Mouse (Mus musculus): ENCODE results near the gene Gpr88. TPM values are rescaled to one million over a fixed set of nuclear protein-coding genes. Genes with fewer than 3 reads are reported as not detected.

The Gpr88 gene
- polyA plus RNA-seq, 1 experiment, result 3.3 TPM

GRCm38 (mm10) chr3:116244476-116244875, 8.8 kb downstream of the Gpr88 start:
- Histone ChIP-seq H3K4me1 (ENCODE audit: control insufficient read depth, insufficient read depth, insufficient read length) (no peaks in the 10 kb centered on the region), H3K36me3 (ENCODE audit: control insufficient read depth, insufficient read depth, low read length) (no peaks in the 10 kb centered on the region), H3K27me3 (ENCODE audit: control insufficient read depth, insufficient read depth, low read length) (no peaks in the 10 kb centered on the region), H3K27ac (ENCODE audit: insufficient read depth, low read length) (no peak overlapping the region), H3K4me3 (ENCODE audit: extremely low read depth, insufficient read depth, insufficient read length) (no peak overlapping the region)
- 73% methylated on average over 6 of the region's 6 CpGs for WGBS
- DNase-seq (ENCODE audit: low read depth in 1 of 2, low spot score in 2 of 2), result no peak
- TF ChIP-seq CTCF (IDR thresholded peaks at IDR 0.05; ENCODE audit: extremely low read depth, insufficient read depth, insufficient read length, insufficient replicate concordance) (no peak), POLR2A (IDR thresholded peaks at IDR 0.05; ENCODE audit: low read depth, low read length) (no peak)

GRCm38 (mm10) chr3:116242685-116243084, 10.6 kb downstream of the Gpr88 start:
- Histone ChIP-seq H3K27ac (ENCODE audit: insufficient read depth, low read length) (no peak overlapping the region), H3K4me1 (ENCODE audit: control insufficient read depth, insufficient read depth, insufficient read length) (no peaks in the 10 kb centered on the region), H3K36me3 (ENCODE audit: control insufficient read depth, insufficient read depth, low read length) (no peaks in the 10 kb centered on the region), H3K27me3 (ENCODE audit: control insufficient read depth, insufficient read depth, low read length) (no peaks in the 10 kb centered on the region), H3K4me3 (ENCODE audit: extremely low read depth, insufficient read depth, insufficient read length) (no peak overlapping the region)
- no peak for DNase-seq (ENCODE audit: low read depth in 1 of 2, low spot score in 2 of 2)
- TF ChIP-seq CTCF (IDR thresholded peaks at IDR 0.05; ENCODE audit: extremely low read depth, insufficient read depth, insufficient read length, insufficient replicate concordance), result no peak
- WGBS, result 89% methylated on average over 9 of the region's 9 CpGs

- Histone ChIP-seq H3K4me3 (ENCODE audit: extremely low read depth, insufficient read depth, insufficient read length) (no peak overlapping the region), H3K27me3 (ENCODE audit: control insufficient read depth, insufficient read depth, low read length) (no peaks in the 10 kb centered on the region), H3K27ac (ENCODE audit: insufficient read depth, low read length) (no peak overlapping the region), H3K4me1 (ENCODE audit: control insufficient read depth, insufficient read depth, insufficient read length) (no peaks in the 10 kb centered on the region), H3K36me3 (ENCODE audit: control insufficient read depth, insufficient read depth, low read length) (no peaks in the 10 kb centered on the region)
- no peak for DNase-seq (ENCODE audit: low read depth in 1 of 2, low spot score in 2 of 2)
- TF ChIP-seq POLR2A (IDR thresholded peaks at IDR 0.05; ENCODE audit: low read depth, low read length) (no peak), CTCF (IDR thresholded peaks at IDR 0.05; ENCODE audit: extremely low read depth, insufficient read depth, insufficient read length, insufficient replicate concordance) (no peak)
- WGBS, result 86% methylated on average over 5 of the region's 5 CpGs
Observed at GRCm38 (mm10) chr3:116237527-116237926, 15.8 kb downstream of the Gpr88 start.

GRCm38 (mm10) chr3:116236856-116237255, 16.4 kb downstream of the Gpr88 start:
- Histone ChIP-seq H3K27ac (ENCODE audit: insufficient read depth, low read length) (no peak overlapping the region), H3K36me3 (ENCODE audit: control insufficient read depth, insufficient read depth, low read length) (no peaks in the 10 kb centered on the region), H3K4me3 (ENCODE audit: extremely low read depth, insufficient read depth, insufficient read length) (no peak overlapping the region), H3K4me1 (ENCODE audit: control insufficient read depth, insufficient read depth, insufficient read length) (no peaks in the 10 kb centered on the region), H3K27me3 (ENCODE audit: control insufficient read depth, insufficient read depth, low read length) (no peaks in the 10 kb centered on the region)
- 83% methylated on average over 4 of the region's 4 CpGs for WGBS
- DNase-seq (ENCODE audit: low read depth in 1 of 2, low spot score in 2 of 2), result no peak
- TF ChIP-seq POLR2A (IDR thresholded peaks at IDR 0.05; ENCODE audit: low read depth, low read length) (no peak), CTCF (IDR thresholded peaks at IDR 0.05; ENCODE audit: extremely low read depth, insufficient read depth, insufficient read length, insufficient replicate concordance) (no peak)

GRCm38 (mm10) chr3:116233515-116233914, 19.8 kb downstream of the Gpr88 start:
- no peaks in the 10 kb centered on the region for H3K36me3 ChIP-seq (ENCODE audit: control insufficient read depth, insufficient read depth, low read length)
- no peaks in the 10 kb centered on the region for H3K4me1 ChIP-seq (ENCODE audit: control insufficient read depth, insufficient read depth, insufficient read length)
- H3K27ac ChIP-seq (ENCODE audit: insufficient read depth, low read length), result no peak overlapping the region
- 89% methylated on average over 3 of the region's 3 CpGs for WGBS
- DNase-seq (ENCODE audit: low read depth in 1 of 2, low spot score in 2 of 2), result no peak
- H3K27me3 ChIP-seq (ENCODE audit: control insufficient read depth, insufficient read depth, low read length), result no peaks in the 10 kb centered on the region
- TF ChIP-seq CTCF (IDR thresholded peaks at IDR 0.05; ENCODE audit: extremely low read depth, insufficient read depth, insufficient read length, insufficient replicate concordance), result no peak
- TF ChIP-seq POLR2A (IDR thresholded peaks at IDR 0.05; ENCODE audit: low read depth, low read length), result no peak
- no peak overlapping the region for H3K4me3 ChIP-seq (ENCODE audit: extremely low read depth, insufficient read depth, insufficient read length)

GRCm38 (mm10) chr3:116232763-116233162, 20.5 kb downstream of the Gpr88 start:
- 81% methylated on average over 5 of the region's 5 CpGs for WGBS
- DNase-seq (ENCODE audit: low read depth in 1 of 2, low spot score in 2 of 2), result no peak
- TF ChIP-seq CTCF (IDR thresholded peaks at IDR 0.05; ENCODE audit: extremely low read depth, insufficient read depth, insufficient read length, insufficient replicate concordance) (no peak), POLR2A (IDR thresholded peaks at IDR 0.05; ENCODE audit: low read depth, low read length) (no peak)
- Histone ChIP-seq H3K4me1 (ENCODE audit: control insufficient read depth, insufficient read depth, insufficient read length) (no peaks in the 10 kb centered on the region), H3K36me3 (ENCODE audit: control insufficient read depth, insufficient read depth, low read length) (no peaks in the 10 kb centered on the region), H3K27me3 (ENCODE audit: control insufficient read depth, insufficient read depth, low read length) (no peaks in the 10 kb centered on the region), H3K27ac (ENCODE audit: insufficient read depth, low read length) (no peak overlapping the region), H3K4me3 (ENCODE audit: extremely low read depth, insufficient read depth, insufficient read length) (no peak overlapping the region)

- H3K4me1 ChIP-seq (ENCODE audit: control insufficient read depth, insufficient read depth, insufficient read length), result no peaks in the 10 kb centered on the region
- no peak for DNase-seq (ENCODE audit: low read depth in 1 of 2, low spot score in 2 of 2)
- H3K36me3 ChIP-seq (ENCODE audit: control insufficient read depth, insufficient read depth, low read length), result no peaks in the 10 kb centered on the region
- H3K27me3 ChIP-seq (ENCODE audit: control insufficient read depth, insufficient read depth, low read length), result no peaks in the 10 kb centered on the region
- no peak overlapping the region for H3K27ac ChIP-seq (ENCODE audit: insufficient read depth, low read length)
- 84% methylated on average over 4 of the region's 4 CpGs for whole genome bisulfite sequencing
- no peak overlapping the region for H3K4me3 ChIP-seq (ENCODE audit: extremely low read depth, insufficient read depth, insufficient read length)
- TF ChIP-seq POLR2A (IDR thresholded peaks at IDR 0.05; ENCODE audit: low read depth, low read length), result no peak
Observed at GRCm38 (mm10) chr3:116229336-116229735, 24.0 kb downstream of the Gpr88 start.

Data from spleen, adult 2 months (tissue).